Mouse (Mus musculus) splenic B cell, adult 2 months (primary cell): ENCODE results near the gene Calb2.
A peak's percentile ranks its signal among the peaks of the same experiment; 100 is the strongest.

Source experiments
- DNase-seq: peaks from one replicate; pipeline ENCODE4 v3.0.0-alpha.2; 2011; ENCODE audit warnings: low read depth, low spot score
- H3K27me3 ChIP-seq: 2 replicates; pipeline ENCODE4 v1.6.1; 2012; ENCODE audit warnings: mild to moderate bottlenecking, low read length, moderate library complexity, mixed read lengths; ENCODE audit not compliant: control insufficient read depth, poor library complexity, insufficient read depth, severe bottlenecking
- H3K36me3 ChIP-seq: 2 replicates; pipeline ENCODE4 v1.6.1; 2012; ENCODE audit warnings: mild to moderate bottlenecking, low read length, moderate library complexity, mixed read lengths; ENCODE audit not compliant: control insufficient read depth, poor library complexity, insufficient read depth, severe bottlenecking

The Calb2 gene

DNA sequence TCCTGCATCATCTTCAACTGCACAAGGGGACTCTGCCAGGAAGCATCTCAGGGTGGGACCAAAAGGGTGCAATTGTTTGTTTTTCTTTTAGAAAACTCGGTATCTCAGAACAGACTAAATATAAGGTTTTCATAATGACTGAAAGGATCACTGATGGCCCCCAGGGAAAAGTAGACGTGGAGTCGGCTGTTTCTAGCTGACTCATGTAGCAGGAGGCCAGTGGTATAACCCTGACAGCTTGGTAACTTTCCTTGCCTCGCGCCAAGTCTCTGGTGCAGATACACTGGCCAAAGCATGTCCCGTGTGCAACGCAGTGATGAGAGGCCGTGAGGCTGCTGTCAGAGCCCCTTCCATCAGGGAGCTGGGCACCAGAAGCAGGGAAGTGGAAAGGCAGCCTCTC, 1.7 kb downstream of the Calb2 start:
- H3K27me3 ChIP-seq: no peaks in the 10 kb centered on the region
- H3K36me3 ChIP-seq: no peaks in the 10 kb centered on the region
- no peak for DNase-seq

DNA sequence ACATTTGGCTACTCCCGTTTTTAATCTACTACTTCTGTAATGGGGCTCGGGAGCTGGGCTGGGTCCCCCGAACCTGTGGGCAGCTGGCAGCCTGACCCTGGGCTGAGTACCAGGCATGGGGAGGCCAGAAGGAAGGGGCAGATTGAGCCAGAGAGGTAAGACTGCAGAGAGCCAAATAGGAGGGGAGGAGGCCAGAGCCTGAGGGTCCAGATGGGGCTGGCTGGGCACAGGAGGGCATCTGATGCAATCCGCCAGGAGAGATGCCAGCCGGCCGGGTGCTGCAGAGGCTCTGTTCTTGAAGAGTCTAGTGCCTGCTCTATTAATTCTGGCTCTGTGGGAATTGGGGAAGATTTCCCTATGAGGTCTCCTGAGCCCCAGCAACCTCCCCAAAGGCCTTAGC, 6.0 kb downstream of the Calb2 start:
- H3K36me3 ChIP-seq: no peaks in the 10 kb centered on the region
- no peak for DNase-seq
- no peaks in the 10 kb centered on the region for H3K27me3 ChIP-seq

DNA sequence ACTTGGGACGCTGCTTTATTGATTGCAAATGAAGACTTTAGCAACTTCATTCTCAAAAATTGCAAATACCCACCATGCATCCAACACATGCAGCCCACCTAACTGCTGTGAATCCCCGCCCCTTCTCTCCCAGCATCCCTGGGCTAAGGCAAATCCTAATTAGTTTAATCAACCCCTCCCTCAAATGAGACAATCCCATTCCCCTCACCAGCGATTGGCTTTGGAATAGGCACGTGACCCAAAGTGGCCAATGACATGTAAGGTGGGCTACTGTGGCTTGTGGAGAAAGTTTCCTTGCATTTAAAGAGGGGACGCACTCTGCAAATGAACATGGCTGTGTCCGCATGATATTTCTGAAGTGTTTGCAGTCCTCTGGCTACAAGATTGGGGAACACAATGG, 15.1 kb downstream of the Calb2 start:
- no peak for DNase-seq
- Histone ChIP-seq H3K36me3 (no peaks in the 10 kb centered on the region), H3K27me3 (no peaks in the 10 kb centered on the region)

DNA sequence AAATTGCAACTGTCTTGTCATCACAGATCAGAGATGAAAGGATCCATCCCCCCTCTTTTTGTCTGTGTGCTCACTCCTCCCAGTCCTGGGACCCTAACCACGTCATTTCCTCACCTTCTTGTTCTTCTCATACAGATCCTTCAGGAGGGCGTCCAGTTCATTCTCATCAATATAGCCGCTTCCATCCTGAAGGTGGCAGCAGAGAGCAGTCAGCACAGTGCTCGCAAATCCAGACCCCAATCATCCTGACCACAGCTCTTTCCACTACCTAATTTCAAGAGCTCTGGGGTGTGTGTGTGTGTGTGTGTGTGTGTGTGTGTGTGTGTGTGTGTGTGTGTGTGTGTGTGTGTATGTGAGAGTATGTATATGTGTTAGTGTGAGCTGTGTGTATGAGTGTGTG, 22.5 kb downstream of the Calb2 start:
- no peaks in the 10 kb centered on the region for H3K27me3 ChIP-seq
- peak; percentile 63 for DNase-seq
- no peaks in the 10 kb centered on the region for H3K36me3 ChIP-seq

DNA sequence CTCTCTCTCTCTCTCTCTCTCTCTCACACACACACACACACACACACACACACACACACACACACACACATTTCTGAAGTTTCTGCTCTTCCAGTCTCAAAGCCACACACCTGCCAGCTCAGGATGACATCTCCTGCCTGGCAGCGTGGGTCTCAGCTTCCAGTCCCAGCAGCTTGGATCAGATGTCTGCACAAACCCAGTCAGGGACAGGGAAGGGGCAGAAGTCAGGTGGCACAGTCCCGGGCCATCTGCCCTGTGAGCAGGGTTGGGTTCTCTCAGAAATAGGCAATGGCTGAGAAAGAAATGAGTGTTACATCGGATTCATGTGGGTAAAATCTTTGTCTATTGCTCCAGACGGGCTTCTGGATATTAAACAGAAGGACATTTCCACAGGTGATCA, 27.2 kb downstream of the Calb2 start:
- H3K27me3 ChIP-seq: no peaks in the 10 kb centered on the region
- no peaks in the 10 kb centered on the region for H3K36me3 ChIP-seq
- no peak for DNase-seq

DNA sequence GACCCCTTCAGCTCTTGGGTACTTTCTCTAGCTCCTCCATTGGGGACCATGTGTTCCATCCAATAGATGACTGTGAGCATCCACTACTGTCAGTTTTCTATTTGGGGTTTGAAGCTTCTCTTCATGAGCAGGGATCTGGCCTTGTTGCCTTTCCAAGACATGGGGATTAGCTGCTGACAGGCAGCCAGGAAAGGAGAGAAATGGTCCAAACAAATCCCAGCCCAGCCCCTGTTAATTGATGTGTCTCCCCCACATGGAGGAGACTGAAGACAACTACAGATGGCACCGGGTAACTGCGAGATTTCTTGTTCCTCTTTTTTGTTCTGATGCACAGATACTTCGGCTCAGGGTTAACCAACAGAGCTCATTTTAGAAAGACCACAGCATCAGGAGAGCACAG, 27.9 kb downstream of the Calb2 start:
- Histone ChIP-seq H3K36me3 (no peaks in the 10 kb centered on the region), H3K27me3 (no peaks in the 10 kb centered on the region)
- no peak for DNase-seq

DNA sequence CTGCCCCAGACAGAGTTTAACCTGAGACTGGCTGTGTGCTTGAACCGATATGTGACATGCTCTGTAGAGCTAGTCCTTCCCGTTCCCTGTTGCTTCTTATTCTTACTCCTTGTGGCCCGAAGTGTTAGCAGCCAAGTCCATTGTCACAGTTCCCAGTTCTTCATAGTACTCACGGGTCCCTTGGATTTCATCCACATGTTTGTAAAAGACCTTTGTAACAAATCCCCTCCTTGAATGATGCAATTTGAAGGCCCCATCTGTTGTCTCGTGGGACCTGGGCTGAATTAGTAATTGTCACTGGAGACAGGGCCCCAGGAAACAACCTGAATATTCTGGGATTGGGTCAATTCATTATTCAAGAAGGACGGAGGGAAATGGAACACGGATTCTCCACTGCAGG, 32.5 kb downstream of the Calb2 start:
- Histone ChIP-seq H3K27me3 (no peaks in the 10 kb centered on the region), H3K36me3 (no peaks in the 10 kb centered on the region)
- DNase-seq: no peak

DNA sequence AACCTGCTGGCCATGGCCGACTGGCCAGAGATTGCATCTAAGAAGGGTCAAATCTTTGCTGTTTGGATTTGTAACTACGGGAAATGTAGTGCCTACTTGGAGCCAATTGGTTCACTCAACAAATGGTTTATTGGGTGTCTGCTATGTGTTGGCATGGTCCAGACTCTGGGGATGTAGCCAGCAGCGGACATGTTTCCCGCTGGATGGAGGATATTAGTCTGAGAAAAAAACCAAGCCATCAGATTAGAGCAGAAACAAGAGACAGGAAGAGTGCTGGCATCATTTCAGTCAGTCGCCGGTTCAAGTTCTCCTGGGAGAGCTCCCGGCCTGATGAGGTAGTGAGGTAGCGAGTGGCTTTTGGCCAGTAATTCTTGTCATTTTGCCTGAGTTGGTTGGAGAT, 33.8 kb downstream of the Calb2 start:
- Histone ChIP-seq H3K27me3 (no peaks in the 10 kb centered on the region), H3K36me3 (no peaks in the 10 kb centered on the region)
- DNase-seq: no peak

DNA sequence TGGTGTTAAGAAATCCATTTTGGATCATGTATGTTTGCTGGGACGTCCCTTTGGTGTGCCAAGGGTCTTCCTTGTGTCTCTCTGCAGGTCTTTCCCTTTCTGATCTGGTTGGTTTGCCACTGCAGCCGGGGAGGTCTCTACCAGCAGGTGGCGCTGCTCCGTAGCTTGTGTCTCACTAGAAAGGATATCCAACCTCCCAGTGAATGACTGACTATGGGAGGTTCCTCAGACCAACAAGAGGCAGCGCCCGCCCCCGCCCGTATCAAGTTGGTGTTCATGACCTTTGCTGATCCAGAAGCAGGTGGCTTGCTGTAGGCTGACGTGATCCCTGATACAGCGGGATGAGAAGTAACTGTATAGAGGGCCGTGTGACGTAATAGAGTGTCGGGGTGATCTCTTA, 37.5 kb downstream of the Calb2 start:
- Histone ChIP-seq H3K27me3 (no peaks in the 10 kb centered on the region), H3K36me3 (no peaks in the 10 kb centered on the region)
- peak; percentile 53 for DNase-seq

DNA sequence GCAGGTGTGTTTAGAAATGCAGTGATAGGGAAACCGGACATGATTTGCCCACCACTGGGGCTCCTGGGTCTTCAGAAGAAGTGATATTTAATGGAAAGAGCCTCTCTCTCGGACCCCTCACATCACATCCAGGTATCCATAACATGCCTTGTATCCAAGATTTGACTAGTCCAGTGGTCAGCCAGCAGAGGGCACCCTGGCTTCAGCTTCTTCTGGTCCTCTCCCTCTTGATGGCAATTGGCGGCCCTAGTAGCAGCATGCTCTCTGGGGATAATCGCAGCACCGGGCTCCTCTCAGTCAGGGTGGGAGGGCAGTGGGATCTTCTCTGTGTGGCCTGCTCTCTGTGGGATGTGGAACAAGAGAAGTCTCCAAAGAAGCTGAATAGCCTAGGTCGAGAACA, 48.3 kb downstream of the Calb2 start:
- Histone ChIP-seq H3K36me3 (no peaks in the 10 kb centered on the region), H3K27me3 (no peaks in the 10 kb centered on the region)
- DNase-seq: no peak

DNA sequence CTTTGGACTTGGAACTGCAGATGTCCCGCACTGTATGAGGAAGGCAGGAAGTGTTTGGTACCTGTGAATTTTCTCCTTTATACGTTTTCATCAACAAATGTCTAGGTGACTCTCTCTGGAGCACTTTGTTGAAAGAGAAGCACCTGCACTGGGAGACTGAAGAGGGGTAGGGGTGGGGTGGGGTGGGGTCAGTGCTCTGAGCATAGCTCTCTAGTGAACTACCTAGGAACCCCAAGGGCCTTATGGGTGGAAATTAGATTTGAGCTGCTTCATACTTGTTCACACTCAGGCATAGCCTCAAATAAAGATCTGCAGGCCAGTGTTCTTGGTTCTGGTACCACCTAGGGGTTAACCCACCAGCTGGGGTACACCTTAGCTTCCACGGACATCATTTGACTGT, 65.4 kb downstream of the Calb2 start, which contains the start of gene Gm17720:
Gene Gm17720 (minus strand): TSS at position 101 of the 400 bp plus-strand sequence.
- H3K36me3 ChIP-seq: no peaks in the 10 kb centered on the region
- no peaks in the 10 kb centered on the region for H3K27me3 ChIP-seq
- no peak for DNase-seq

DNA sequence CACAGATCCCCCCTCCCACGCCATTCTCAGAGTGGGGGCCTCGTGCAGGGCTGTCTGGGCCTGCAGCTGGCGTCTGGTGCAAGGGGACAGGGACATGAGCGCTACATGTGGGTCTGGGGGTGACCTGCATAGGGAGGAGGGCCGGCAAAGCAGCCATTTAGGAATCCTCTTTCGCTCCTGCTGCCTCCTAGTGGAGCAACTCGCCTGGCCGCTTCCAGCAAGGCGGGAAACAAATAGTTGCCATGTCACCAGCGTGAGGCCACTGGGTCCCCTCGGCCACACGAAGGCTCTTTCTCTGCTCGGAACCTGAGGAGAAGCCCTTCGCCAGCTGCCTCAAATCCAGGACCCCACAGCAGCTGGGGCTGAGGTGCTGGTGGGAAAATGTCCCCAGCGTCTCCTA, 66.3 kb downstream of the Calb2 start:
- Histone ChIP-seq H3K27me3 (no peaks in the 10 kb centered on the region), H3K36me3 (no peaks in the 10 kb centered on the region)
- DNase-seq: no peak

DNA sequence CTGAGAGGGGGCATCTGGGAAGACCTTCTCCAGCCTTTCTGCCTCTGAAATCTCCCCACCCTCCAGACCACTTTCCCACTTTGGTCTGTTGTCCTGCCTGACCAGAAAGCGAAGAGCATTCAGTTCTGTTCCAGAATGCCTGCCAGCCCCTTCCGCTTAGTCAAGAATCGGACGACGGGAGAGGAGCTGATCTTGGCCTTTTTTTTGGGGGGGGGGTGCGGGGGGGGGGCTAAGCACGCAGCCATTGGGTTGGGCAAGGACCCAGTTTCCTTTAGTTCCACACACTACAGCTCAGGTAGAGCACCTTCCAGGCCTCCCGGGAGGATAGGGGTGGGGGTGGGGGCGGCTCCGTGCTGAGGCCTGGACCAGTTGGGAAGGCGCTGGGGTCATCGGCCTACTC, 67.1 kb downstream of the Calb2 start, which contains the start of gene Gm21964:
Gene Gm21964 (plus strand): TSS at position 301 of the 400 bp plus-strand sequence.
- Histone ChIP-seq H3K36me3 (no peaks in the 10 kb centered on the region), H3K27me3 (no peaks in the 10 kb centered on the region)
- no peak for DNase-seq

DNA sequence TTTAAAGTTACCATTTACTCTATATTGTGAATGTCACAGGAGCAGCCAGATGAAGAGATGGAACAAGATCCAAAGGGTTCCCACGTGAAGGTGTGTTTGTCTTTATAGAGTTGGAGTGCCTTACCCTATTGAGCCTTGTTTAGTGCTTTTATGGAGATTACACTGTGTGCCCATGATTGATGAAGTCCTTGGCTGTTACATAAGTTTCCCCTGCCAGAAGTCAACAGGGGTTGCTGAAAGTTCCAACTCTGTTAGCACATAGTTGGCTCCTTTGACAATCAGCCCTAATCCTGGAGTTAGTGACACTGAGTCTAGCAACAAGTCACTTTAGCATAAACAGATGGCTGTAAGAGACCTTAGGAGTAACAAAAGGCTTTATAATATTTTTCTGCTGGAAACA, 76.1 kb downstream of the Calb2 start:
- DNase-seq: no peak
- no peaks in the 10 kb centered on the region for H3K27me3 ChIP-seq
- no peaks in the 10 kb centered on the region for H3K36me3 ChIP-seq
